Mouse (Mus musculus): ENCODE measurements at regions not wholly inside any gene's neighbourhood (a gene's known extent, or its start where the extent isn't known, plus 50 kb on each side); places are given as distances from the start of the nearest gene placed in this dataset.

- no peak for DNase-seq
Measured at GRCm38 (mm10) chr4:9081701-9082562, 843.1 kb upstream of the Car8 start.

GRCm38 (mm10) chr4:9080821-9081493, 842.1 kb upstream of the Car8 start:
- DNase-seq = no peak

DNA sequence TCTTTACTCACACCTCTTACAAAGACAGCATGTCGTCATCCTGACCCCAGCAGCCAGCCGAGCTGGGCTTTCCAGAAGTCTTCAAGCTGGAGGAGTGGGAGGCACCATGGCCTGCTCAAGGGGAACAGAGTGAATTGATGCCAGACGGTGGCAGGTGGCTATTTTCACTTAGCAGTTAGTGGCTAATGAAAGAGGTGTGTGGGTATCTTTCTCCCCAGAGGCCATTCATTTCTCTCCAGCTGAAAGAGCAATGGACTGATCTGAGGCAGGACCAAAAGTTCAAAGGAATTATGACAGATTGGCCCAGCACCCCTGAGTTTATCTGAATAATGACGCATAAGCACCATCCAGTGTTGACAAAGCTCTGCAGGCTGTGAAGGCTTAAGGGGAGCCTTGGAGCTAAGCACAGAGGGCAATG, 841.0 kb upstream of the Car8 start:
- DNase-seq = no peak

DNA sequence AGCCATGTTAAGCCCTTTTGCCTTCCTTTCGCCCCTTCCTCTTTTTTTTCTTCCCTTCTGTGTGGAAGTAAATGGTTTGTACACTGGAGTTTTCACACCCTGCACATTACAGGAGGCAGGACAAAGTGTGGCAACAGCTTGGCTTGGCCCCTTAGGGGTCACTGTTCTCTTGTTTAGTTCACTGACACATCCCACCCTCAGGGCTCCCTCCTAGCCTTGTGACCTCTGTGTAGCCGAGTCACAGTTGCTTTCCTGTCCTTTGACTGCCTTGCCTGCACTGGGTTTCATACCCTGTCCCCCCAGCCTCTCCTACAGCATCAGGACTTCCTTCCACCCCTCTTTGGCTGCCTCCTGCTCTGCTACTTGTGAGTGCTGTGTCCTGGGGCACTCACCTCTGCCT, 835.6 kb upstream of the Car8 start:
- DNase-seq = no peak

- DNase-seq = peak; percentile 48
Measured at GRCm38 (mm10) chr4:9073736-9074428, 835.0 kb upstream of the Car8 start.

DNA sequence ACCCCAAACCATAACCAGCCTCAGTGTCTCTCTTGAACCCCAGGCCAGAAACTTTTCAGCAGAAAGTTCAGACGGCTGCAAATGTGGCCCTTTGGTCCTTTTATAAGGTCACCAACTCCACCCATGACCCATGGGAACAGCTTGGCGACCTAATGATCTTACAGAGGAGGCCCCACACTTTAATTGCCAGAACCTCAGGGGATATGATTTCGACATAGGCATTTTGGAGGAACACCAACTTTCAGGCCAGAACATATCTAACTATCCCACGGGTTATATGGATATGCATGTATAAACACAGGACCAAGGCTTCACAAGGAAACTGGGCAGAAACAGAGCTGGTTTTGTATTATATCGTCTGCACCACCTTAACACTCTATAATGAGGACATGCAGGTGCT, 833.5 kb upstream of the Car8 start:
- DNase-seq = no peak

- DNase-seq = no peak
Measured at GRCm38 (mm10) chr4:9067874-9068273, 829.0 kb upstream of the Car8 start.

DNA sequence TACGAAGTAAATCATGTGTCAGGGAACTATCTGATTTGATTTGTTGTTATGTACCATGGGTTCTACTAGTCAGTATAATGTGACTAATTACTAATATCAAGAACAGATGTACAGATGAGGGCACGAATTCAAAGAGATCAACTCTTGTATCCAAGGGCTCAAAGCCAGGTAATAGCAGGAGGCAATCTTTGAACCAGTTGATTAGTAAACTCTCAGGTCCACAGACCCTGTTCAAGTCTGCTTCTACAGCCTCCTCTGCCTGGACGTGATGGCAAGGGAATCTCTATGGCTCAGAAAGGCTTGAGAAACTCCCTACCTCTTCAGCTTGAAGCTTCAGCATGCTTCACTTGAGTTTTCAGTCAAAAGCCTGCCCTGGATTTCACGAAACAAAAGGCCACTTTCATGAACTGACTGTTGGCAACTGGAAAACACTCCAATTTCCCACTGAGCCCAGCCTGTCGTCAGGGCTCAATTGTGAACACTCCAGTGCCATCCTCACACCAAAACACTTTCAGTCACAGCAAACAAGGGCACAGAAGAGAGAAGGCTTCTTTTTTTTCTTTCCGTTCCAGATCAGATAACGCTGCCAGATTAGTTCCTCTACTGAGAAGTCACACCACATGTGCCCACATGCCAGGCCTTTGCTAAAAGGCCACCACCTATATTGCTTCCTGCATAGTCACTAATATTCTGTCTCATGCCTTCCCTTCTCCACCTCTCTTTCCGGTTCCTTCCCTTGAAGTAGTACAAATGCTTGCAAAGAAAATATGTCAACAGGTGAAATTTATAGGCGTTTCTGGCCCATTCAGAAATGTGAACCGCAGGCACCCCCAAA, 827.4 kb upstream of the Car8 start:
- no peak for DNase-seq

DNA sequence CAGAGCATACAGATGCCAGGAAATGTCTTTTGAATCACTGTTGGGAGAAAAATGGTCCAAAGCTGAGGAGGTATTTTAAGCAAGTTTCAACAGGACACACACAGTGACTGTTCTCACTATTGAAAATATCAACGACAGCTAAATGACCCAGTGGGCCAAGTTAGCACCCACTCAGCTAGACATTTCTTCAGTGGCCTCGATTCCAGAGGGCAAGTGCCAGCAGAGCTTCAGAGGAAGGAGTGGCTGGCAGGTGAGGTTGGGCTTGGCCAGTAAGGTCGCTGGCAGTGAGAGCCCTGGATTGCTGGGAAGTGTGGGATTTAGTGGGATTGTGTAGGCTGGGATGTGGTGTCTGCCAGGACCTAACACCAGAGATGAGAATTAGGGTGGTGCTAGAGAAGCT, 823.1 kb upstream of the Car8 start:
- DNase-seq = no peak

- no peak for DNase-seq
Measured at GRCm38 (mm10) chr4:9060221-9060620, 821.4 kb upstream of the Car8 start.

GRCm38 (mm10) chr4:9057676-9058075, 818.8 kb upstream of the Car8 start:
- DNase-seq = no peak

DNA sequence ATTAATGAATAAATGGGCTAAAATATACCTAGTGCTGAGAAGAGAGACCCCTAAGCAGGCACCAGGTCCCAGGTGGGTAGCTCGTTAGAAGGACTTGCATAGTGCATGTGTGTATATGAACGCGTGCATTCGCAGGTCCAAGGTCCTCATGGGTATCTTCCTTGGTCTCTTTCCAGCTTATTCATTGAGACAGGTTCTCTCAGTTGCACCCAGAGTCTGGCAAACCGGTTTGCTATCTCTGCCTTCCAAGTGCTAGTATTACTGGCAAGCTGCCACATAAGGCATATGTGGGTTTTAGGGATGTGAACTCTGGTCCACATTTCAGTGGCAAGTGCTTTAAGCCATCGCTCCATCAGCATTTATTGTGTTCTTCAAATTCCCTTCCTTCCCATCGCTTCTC, 818.3 kb upstream of the Car8 start:
- no peak for DNase-seq

DNA sequence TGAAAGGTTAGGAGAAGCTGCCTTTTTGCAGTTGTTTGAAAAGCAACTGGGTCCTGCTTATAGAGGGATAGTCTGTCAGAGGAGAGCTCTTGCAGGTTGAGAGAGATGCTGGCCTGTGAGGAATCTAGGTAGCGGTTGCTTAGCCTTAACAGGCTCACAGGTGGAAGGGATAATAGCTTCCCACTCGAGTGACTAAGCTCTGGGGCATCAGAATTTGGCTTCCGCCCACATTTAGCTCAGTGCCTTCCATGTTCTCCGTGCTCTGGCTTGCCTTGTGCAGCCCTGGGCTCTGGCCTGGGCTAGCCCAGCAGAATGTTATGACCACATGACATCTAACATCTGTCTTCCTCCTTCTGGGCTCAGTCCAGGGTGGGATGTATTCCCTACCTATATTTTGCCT, 817.0 kb upstream of the Car8 start:
- no peak for DNase-seq

DNA sequence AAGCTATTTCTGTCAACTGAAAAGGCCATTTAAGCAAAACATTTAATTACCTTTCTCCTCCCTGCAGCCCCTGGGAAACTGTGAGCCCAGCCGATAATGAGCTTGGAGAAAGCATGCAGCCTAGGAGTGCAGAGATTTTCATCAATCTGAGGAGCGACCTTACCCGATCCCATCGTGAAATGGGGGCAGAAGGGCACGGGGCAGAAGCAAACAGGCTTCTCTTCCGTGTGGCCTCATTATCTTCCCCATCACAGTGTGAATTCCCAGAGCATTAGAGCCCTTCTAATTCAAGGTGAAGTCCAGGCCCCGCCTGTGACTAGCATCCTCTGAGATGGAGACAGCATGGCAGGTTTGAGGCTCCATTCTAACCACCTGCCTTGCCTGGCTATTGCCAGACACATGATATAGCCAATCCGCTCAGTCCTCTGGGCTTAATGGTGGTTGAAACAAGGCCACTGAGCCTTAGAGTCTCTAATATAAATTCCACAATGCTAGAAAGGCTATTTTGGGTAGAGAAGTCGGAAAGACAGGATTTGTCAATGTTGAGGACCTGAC, 816.5 kb upstream of the Car8 start:
- DNase-seq = no peak

GRCm38 (mm10) chr4:9048817-9049216, 810.0 kb upstream of the Car8 start:
- no peak for DNase-seq

GRCm38 (mm10) chr4:9047151-9047550, 808.3 kb upstream of the Car8 start:
- DNase-seq = no peak

- DNase-seq = no peak
Measured at GRCm38 (mm10) chr4:9046436-9046835, 807.6 kb upstream of the Car8 start.

DNA sequence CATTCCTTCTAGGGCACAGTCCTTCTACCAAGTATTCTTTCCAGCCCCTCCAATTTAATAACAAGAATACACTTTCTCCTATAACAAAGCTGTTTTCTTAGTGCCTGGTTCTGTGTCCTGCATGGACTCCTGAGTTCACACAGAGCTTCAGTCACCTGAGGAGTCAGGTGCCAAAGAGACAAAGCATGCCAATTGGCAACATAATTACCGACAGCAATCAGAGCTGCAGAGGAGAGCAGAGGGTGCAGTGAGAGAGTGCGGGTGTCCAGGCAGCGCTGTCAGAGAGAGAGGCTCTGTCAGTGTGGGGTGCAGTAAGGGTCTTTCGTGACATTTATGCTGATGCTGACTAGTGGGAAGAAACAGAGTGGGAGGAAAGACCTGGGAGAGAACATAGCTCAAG, 807.2 kb upstream of the Car8 start:
- DNase-seq = no peak

- no peak for DNase-seq
Measured at GRCm38 (mm10) chr4:9036005-9036404, 797.2 kb upstream of the Car8 start.

DNA sequence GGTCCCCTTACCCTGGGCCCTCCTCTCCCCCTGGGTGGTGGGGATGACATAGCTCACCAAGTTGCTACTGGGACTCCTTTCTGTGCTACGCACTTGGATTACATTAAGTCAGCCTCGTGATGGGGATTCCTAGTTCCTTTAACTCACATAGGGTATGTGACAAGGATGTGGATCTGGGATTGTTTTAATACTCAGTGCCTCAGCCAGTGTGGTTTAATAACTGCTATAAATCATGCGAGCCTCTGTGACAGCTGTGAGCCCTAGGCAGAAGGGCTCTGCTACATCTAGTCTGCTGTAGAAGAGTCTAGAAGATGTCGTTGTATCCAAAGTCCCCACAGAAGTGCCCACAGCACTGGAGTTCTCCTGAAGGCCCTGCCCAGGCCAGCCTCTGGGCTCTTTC, 796.5 kb upstream of the Car8 start:
- DNase-seq = no peak

GRCm38 (mm10) chr4:9034280-9034679, 795.4 kb upstream of the Car8 start:
- DNase-seq = no peak

GRCm38 (mm10) chr4:9033106-9033642, 794.3 kb upstream of the Car8 start:
- no peak for DNase-seq

Data from kidney, adult 11 months (tissue).